Mouse (Mus musculus): ENCODE data around the gene Nup43.

DNA sequence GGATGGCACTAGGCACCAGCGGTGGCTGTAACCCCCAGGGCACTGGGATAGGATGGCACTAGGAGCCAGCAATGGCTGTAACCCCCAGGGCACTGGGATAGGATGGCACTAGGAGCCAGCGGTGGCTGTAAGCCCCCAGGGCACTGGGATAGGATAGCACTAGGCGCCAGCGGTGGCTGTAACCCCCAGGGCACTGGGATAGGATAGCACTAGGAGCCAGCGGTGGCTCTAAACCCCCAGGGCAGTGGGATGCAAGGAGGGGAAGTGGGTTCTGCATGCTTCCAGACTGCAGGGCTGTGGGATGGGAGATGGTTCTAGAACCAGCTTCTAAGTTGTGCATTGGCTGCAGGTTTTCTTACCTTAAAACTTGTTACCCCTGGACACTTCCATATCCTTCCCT lies 46.6 kb upstream of the Nup43 start:
- TF ChIP-seq TCF12 (IDR thresholded peaks at IDR 0.05; ENCODE audit: insufficient read depth, poor library complexity, severe bottlenecking) (no peak), POLR2A (IDR thresholded peaks at IDR 0.05; ENCODE audit: insufficient read length, low read depth) (no peak), MAX (IDR thresholded peaks at IDR 0.05; ENCODE audit: low read depth) (no peak), POLR2AphosphoS2 (IDR thresholded peaks at IDR 0.05; ENCODE audit: insufficient read length, low read depth) (no peak)
